Mouse (Mus musculus) heart, embryonic 11.5 days (tissue): ENCODE results near the gene Lonp2. TPM values are rescaled to one million over a fixed set of nuclear protein-coding genes. Genes with fewer than 3 reads are reported as not detected.

Source experiments
- ATAC-seq: fragments of 200-750 bp; cut with Nextera tagmentation; replicated peaks from 2 replicates; pipeline ENCODE4 v1.8.0; 2017; ENCODE audit warnings: moderate library complexity; ENCODE audit not compliant: insufficient number of reproducible peaks, low FRiP score, low TSS enrichment
- H3K27ac ChIP-seq: fragments of 300-500 bp; sonication (generic); 2 replicates; pipeline ENCODE4 v1.5.1; 2014; ENCODE audit warnings: mild to moderate bottlenecking, low read depth, low read length
- H3K27me3 ChIP-seq: fragments of 300-500 bp; sonication (generic); 2 replicates; pipeline ENCODE4 v1.6.1; 2014; ENCODE audit warnings: mild to moderate bottlenecking, low read length, mixed read lengths; ENCODE audit not compliant: control insufficient read depth, insufficient read depth
- H3K36me3 ChIP-seq: fragments of 300-500 bp; sonication (generic); 2 replicates; pipeline ENCODE4 v1.6.1; 2014; ENCODE audit warnings: mild to moderate bottlenecking, low read length, moderate library complexity, mixed read lengths; ENCODE audit not compliant: control insufficient read depth, insufficient read depth
- H3K4me1 ChIP-seq: fragments of 300-500 bp; sonication (generic); 2 replicates; pipeline ENCODE4 v1.6.1; 2014; ENCODE audit warnings: low read length; ENCODE audit not compliant: control insufficient read depth, insufficient read depth
- H3K4me2 ChIP-seq: fragments of 300-500 bp; sonication (generic); 2 replicates; pipeline ENCODE4 v1.6.1; 2014; ENCODE audit warnings: mild to moderate bottlenecking, moderate library complexity
- H3K4me3 ChIP-seq: fragments of 300-500 bp; sonication (generic); 2 replicates; pipeline ENCODE4 v1.5.1; 2014; ENCODE audit warnings: low read depth, low read length
- H3K9ac ChIP-seq: fragments of 300-500 bp; sonication (generic); 2 replicates; pipeline ENCODE4 v1.6.1; 2014; ENCODE audit warnings: mild to moderate bottlenecking, low read depth, low read length, moderate library complexity
- H3K9me3 ChIP-seq: fragments of 300-500 bp; sonication (generic); replicated peaks from 2 replicates; pipeline ENCODE4 v1.6.1; 2016; ENCODE audit warnings: low read length; ENCODE audit not compliant: control insufficient read depth
- WGBS: fragments of 180-500 bp; shearing (Covaris S2); extraction: QIAGEN DNeasy Blood & Tissue Kit; methylation state at CpG from one replicate; pipeline ENCODE4 v1.1.7; 2014; ENCODE audit not compliant: insufficient replicate concordance; 5-methylcytosine and 5-hydroxymethylcytosine counted together
- polyA plus RNA-seq: library from polyadenylated mRNA; unstranded; fragments of >200 nt; fragmentation: Nextera tagmentation; extraction: Ambion mirVana; gene quantifications from 2 replicates; pipeline ENCODE4 v1.2.1, GENCODE M21; 2014

Lonp2 gene
- polyA plus RNA-seq, 1 experiment from 2014 or later, result 53.2 TPM

DNA sequence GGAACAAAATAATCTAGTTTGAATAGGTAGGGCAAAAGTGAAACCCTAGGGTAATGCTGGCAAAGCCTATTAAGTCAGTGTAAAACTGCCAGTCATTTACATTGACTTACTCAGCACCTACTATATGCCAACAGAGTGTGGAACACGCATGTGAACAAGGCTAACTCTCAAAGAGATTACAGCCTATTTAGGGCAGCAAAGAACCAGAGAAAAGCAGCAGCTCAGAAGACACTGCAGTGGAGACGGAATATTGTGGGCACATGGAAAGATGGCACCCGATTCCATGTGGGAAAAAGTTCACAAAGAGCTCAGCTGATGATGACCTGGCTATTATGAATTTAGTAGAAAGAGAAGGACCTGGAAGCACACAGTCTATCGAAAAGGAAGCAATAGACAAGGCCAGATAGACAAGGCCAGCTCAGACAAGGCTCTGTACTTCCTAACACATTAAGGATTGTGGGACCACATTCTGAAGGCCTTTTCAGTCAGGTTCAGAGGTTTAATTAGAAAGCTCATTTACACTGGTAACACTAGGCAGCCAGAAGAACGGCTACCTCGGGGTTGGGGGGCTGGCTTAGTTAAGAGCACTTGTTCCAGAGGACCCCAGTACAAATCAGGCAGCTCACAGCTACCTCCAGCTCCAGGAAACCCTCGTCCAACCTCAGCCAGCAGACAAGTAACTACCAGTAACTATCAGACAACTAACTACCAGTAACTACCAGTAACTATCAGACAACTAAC is 118.9 kb downstream of the Lonp2 start:
- Histone ChIP-seq H3K9ac (no peak overlapping the region), H3K36me3 (no peaks in the 10 kb centered on the region), H3K4me2 (no peak overlapping the region), H3K4me1 (peaks cover 13% of the 10 kb centered on the region), H3K4me3 (no peak overlapping the region), H3K27me3 (no peaks in the 10 kb centered on the region), H3K9me3 (no peaks in the 10 kb centered on the region), H3K27ac (no peak overlapping the region)
- 64% methylated on average over 7 of the region's 7 CpGs for WGBS
- no peak for ATAC-seq

DNA sequence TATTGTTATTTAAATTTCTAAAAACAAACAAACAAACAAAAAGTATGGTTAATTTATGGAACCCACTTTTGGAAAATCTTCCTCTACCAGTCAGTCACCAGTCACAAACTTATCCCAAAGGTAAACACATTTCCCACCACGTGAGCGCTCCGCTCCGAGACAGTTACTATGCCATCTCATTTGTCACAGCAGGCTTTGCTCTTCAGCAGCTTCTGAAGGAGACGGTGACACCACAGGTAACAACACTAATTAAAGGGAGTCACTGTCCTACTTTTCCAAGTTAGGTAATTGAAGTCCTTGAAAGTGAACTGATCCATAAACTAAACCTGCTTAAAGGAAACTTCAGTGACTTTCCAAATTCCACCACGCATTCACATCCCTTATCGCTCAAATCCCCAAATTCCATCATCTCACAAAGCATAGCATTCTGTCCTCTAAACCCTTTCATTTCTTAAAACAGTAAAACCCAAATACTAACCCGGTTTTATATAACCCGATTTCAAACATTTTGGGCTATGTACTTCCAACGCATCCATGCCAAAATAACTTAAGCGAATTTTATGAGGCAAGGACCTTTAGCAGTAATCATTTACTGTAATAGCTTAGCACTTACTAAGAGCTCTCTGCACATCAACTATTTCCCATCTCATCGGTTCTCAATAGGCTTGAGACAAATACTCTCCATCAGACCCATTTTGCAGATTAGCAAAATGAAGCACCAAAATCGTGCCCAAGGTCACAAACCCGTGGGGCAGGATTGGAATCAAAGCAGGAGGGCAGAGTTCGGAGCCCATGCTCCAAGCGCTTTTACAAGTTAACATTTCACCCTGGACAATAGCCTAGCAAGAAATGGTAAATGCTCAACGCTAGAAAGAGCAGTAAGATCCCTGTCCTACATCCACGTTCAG is 120.7 kb downstream of the Lonp2 start:
- Histone ChIP-seq H3K9me3 (no peaks in the 10 kb centered on the region), H3K27me3 (no peaks in the 10 kb centered on the region), H3K4me2 (peak overlapping the region; percentile 81), H3K4me1 (peaks cover 9% of the 10 kb centered on the region), H3K36me3 (no peaks in the 10 kb centered on the region), H3K9ac (peak overlapping the region; percentile 99), H3K4me3 (peak overlapping the region; percentile 95), H3K27ac (peak overlapping the region; percentile 97)
- no peak for ATAC-seq
- WGBS, result 5% methylated on average over 18 of the region's 18 CpGs

DNA sequence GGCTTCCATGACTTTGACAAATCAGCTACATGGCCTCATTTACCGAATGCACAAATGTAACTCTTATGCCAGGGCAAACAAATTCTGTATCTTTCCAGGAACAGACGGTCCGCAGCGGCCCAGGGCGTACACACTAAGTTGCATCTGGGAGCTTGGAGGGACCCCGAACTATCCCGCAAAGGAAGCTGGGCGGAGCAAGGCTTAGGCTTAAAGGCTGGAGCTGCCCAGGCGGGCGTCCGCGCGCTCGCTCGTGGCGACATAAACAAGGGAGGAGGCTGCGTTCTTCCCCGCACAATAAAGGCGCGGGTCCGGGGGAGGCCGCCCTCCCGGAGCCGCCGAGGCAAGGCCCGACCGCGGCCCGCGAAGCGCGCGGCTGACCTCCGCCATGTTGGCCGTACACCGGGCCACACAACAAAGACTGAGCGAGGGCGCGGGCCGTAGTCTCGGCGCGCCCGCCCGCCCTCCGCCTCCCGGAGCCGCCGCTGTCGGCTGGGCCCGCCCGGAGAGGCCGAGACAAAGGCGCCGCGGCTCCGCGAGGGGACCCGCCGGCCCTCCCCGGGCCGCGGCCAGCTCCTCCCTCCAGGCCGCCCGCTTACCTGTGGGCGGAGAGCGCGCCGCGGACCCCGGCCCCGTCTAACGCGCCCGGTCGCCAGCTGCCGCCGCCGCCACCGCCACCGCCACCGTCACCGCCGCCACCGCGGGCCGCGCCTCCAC is 121.5 kb downstream of the Lonp2 start, which contains the start of the genes Gm10638 and Siah1a:
Gm10638 (plus strand) TSS at position 479 of the 714 bp plus-strand sequence.
Siah1a (minus strand) TSS at position 714 of the 714 bp plus-strand sequence.
- H3K4me1 ChIP-seq, result peaks cover 9% of the 10 kb centered on the region
- H3K27me3 ChIP-seq, result no peaks in the 10 kb centered on the region
- peak within 1 kb of the TSS; percentile 83 for H3K4me2 ChIP-seq
- under 1% methylated on average over 62 of the region's 88 CpGs for WGBS
- no peaks in the 10 kb centered on the region for H3K36me3 ChIP-seq
- ATAC-seq, result peak; percentile 83
- H3K9me3 ChIP-seq, result no peaks in the 10 kb centered on the region
- peak within 1 kb of the TSS; percentile 95 for H3K4me3 ChIP-seq
- H3K9ac ChIP-seq, result peak within 1 kb of the TSS; percentile 99
- H3K27ac ChIP-seq, result peak within 1 kb of the TSS; percentile 97

DNA sequence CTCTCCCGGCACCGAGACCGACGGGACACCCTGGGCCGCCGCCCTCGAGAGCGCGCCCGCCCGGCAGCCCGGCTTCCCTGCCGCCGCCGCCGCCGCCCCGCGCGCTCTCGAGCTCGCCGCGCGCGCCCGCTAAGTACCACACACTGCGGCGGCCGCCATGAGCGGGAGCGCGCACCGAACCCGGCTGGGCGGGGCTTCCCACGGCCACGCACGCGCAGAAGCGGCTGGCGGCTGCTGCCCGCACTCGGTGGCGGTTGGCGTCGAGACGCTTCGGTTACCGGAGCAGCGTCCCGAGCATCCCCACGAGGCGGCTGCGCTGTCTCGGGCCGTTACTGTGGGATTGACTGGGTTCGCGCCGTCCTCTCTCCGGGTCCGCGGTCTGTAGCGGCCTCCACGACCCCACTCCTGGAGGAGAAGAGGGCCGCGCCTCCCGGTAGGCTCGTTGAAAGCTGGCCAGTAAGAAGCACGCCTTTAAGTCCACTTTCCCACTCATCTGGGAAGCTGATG is 122.1 kb downstream of the Lonp2 start:
- H3K27ac ChIP-seq, result peak overlapping the region; percentile 97

DNA sequence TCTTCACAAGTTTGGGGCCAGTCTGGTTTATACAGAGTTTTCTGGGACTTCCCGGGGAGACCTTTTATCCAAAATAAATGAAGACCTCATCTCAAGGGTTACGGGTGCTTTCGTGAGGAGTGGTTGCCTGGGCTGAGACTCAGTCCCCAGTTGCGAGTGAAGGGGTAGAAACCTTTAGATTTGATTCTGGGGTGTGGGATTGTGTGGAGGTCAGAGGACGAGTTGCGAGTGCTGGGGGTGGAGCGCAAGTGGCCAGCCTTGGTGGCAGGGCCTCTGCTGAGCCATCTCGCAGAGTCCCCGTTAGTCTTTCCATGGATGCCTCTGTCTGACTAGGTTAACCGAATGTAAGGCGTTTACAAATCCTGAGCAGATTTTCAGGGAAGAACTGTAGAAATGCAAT is 122.7 kb downstream of the Lonp2 start:
- Histone ChIP-seq H3K27me3 (no peaks in the 10 kb centered on the region), H3K4me3 (peak overlapping the region; percentile 95), H3K9me3 (no peaks in the 10 kb centered on the region), H3K4me1 (peaks cover 5% of the 10 kb centered on the region), H3K4me2 (peak overlapping the region; percentile 83), H3K27ac (peak overlapping the region; percentile 97), H3K36me3 (no peaks in the 10 kb centered on the region), H3K9ac (peak overlapping the region; percentile 99)
- WGBS, result 2% methylated on average over 11 of the region's 11 CpGs
- ATAC-seq, result no peak

More for the DNA sequence above, 122.1 kb downstream of the Lonp2 start:
- H3K9ac ChIP-seq, result peak overlapping the region; percentile 99
- under 1% methylated on average over 56 of the region's 70 CpGs for WGBS
- no peaks in the 10 kb centered on the region for H3K9me3 ChIP-seq
- peak; percentile 81 for ATAC-seq
- no peaks in the 10 kb centered on the region for H3K27me3 ChIP-seq
- H3K36me3 ChIP-seq, result no peaks in the 10 kb centered on the region
- H3K4me1 ChIP-seq, result peaks cover 6% of the 10 kb centered on the region
- H3K4me3 ChIP-seq, result peak overlapping the region; percentile 95
- peak overlapping the region; percentile 83 for H3K4me2 ChIP-seq

DNA sequence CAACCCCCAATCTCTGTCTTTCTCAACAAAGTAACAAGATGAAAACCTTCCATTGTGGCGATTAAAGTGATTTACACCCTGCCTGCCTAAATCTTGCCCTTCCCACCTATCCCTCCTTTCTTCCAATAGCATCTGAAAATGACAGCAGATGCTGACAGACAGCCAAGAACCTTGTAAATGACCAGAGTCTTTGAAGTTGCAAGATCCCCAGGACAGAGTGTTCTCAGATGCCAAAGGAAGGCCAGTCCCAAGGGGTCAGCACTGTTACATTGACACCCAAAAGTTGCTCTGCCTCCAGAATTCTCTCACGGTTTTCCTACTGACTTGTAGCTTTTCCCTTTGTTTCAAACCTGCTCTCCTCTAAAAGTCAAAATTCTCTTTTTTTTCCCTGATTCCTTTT is 126.0 kb downstream of the Lonp2 start:
- no peak overlapping the region for H3K9ac ChIP-seq
- H3K4me2 ChIP-seq, result no peak overlapping the region
- H3K36me3 ChIP-seq, result no peaks in the 10 kb centered on the region
- no peaks in the 10 kb centered on the region for H3K27me3 ChIP-seq
- H3K27ac ChIP-seq, result no peak overlapping the region
- no peak overlapping the region for H3K4me3 ChIP-seq
- H3K4me1 ChIP-seq, result no peaks in the 10 kb centered on the region
- WGBS, result 28% methylated on average over 2 of the region's 2 CpGs
- ATAC-seq, result no peak
- no peaks in the 10 kb centered on the region for H3K9me3 ChIP-seq

DNA sequence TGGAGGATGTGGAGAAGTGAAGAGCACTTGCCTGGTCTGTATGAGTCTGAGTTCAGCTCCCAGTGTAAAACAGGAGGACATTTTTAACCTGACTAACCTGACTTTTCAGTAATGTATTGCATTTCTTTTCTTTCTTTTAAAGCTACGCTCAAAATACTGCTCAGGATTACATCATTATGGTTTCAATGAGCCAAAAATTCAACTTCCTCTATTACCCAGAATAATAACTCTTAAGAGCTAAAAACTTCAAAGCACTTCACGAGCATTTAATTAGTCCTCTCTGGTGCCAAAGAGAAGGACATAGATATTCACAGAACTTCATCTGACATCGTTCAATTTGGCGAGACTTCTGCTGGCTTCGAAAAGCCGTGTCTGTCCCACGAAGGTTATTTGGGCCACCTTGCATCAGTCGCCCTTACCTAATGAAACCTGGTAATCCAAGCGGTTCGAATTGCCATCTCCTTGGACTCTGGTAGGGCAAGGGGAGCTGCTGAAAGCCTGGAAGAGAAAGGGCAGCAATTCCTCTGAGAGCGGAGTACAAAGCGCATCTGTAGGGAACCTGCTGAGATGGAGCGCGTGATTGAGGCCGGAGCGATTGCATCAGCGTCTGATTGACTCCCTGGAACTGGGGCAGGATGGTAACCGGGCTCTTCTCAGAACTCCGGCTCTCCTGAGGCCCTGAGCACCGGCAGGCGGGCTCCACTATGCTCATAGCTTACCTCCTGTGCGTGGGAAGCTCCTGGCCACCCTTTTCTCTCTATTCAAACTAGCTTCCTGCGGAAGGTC is 133.3 kb downstream of the Lonp2 start:
- Histone ChIP-seq H3K27me3 (no peaks in the 10 kb centered on the region), H3K4me3 (no peak overlapping the region), H3K4me1 (no peaks in the 10 kb centered on the region), H3K9ac (no peak overlapping the region; the same call in 1 of the 2 replicates), H3K9me3 (no peaks in the 10 kb centered on the region), H3K36me3 (no peaks in the 10 kb centered on the region), H3K27ac (no peak overlapping the region), H3K4me2 (no peak overlapping the region; the same call in 1 of the 2 replicates)
- 29% methylated on average over 23 of the region's 23 CpGs for WGBS
- no peak for ATAC-seq
